Mouse (Mus musculus) E14TG2a.4 (cell line): Measurements from ENCODE around the gene Clasp1.

Source experiments
- CTCF ChIP-seq: conservative IDR thresholded peaks from 2 replicates; pipeline ENCODE4 v1.5.1; 2014; ENCODE audit warnings: low read length
- NANOG ChIP-seq: IDR thresholded peaks from 2 replicates; pipeline ENCODE4 v1.6.1; 2014; ENCODE audit warnings: borderline replicate concordance, low read length, mixed read lengths

GRCm38 (mm10) chr1:118438332-118438731 is 49.5 kb downstream of the Clasp1 start:
- TF ChIP-seq CTCF (no peak), NANOG (no peak)
